Mouse (Mus musculus) liver, postnatal 0 days (tissue): ENCODE results near the gene Tspan15. TPM values are rescaled to one million over a fixed set of nuclear protein-coding genes. Genes with fewer than 3 reads are reported as not detected.
A peak's percentile ranks its signal among the peaks of the same experiment; 100 is the strongest.

ENCODE experiments used
- ATAC-seq: fragments of 200-750 bp; cut with Nextera tagmentation; 2 replicates; pipeline ENCODE4 v1.8.0; 2017; ENCODE audit warnings: mild to moderate bottlenecking, moderate library complexity
- DNase-seq: peaks from one replicate; pipeline ENCODE4 v3.0.0-alpha.2; 2016
- H3K27ac ChIP-seq: fragments of 300-500 bp; sonication (generic); 2 replicates; pipeline ENCODE4 v1.5.1; 2014; ENCODE audit warnings: antibody characterized with exemption, moderate library complexity, mild to moderate bottlenecking, low read depth
- H3K27me3 ChIP-seq: fragments of 300-500 bp; sonication (generic); 2 replicates; pipeline ENCODE4 v1.6.1; 2014; ENCODE audit warnings: low read length, control low read depth, mixed read lengths; ENCODE audit not compliant: insufficient read depth
- H3K36me3 ChIP-seq: fragments of 300-500 bp; sonication (generic); replicated peaks from 2 replicates; pipeline ENCODE4 v1.6.1; 2014; ENCODE audit warnings: mild to moderate bottlenecking, control low read depth, low read length, moderate library complexity, mixed read lengths; ENCODE audit not compliant: insufficient read depth
- H3K4me1 ChIP-seq: fragments of 300-500 bp; sonication (generic); 2 replicates; pipeline ENCODE4 v1.6.1; 2014; ENCODE audit warnings: antibody characterized with exemption, mild to moderate bottlenecking, control low read depth; ENCODE audit not compliant: insufficient read depth
- H3K4me2 ChIP-seq: fragments of 300-500 bp; sonication (generic); 2 replicates; pipeline ENCODE4 v1.6.1; 2014; ENCODE audit warnings: low read depth, mild to moderate bottlenecking, low read length, moderate library complexity, mixed read lengths
- H3K4me3 ChIP-seq: fragments of 300-500 bp; sonication (generic); 2 replicates; pipeline ENCODE4 v1.5.1; 2014; ENCODE audit warnings: low read depth, low read length
- H3K9ac ChIP-seq: fragments of 300-500 bp; sonication (generic); replicated peaks from 2 replicates; pipeline ENCODE4 v1.6.1; 2014; ENCODE audit warnings: mild to moderate bottlenecking, moderate library complexity
- H3K9me3 ChIP-seq: fragments of 300-500 bp; sonication (generic); 2 replicates; pipeline ENCODE4 v1.6.1; 2016; ENCODE audit warnings: mild to moderate bottlenecking, control low read depth, low read length, mixed read lengths
- CTCF ChIP-seq: sonication (generic); IDR thresholded peaks from 2 replicates; pipeline ENCODE4 v1.5.1; 2016; ENCODE audit warnings: antibody characterized with exemption, low read depth
- EP300 ChIP-seq: IDR thresholded peaks from 2 replicates; pipeline ENCODE4 v1.6.1; 2016; ENCODE audit warnings: antibody characterized with exemption, low read depth, mild to moderate bottlenecking
- WGBS: fragments of 180-500 bp; shearing (Covaris S2); extraction: QIAGEN DNeasy Blood & Tissue Kit; methylation state at CpG from one replicate; pipeline ENCODE4 v1.1.7; 2014; ENCODE audit not compliant: insufficient replicate concordance; 5-methylcytosine and 5-hydroxymethylcytosine counted together
- polyA plus RNA-seq: library from polyadenylated mRNA; unstranded; fragments of >200 nt; fragmentation: Nextera tagmentation; extraction: Ambion mirVana; gene quantifications from 2 replicates; pipeline ENCODE4 v1.2.1, GENCODE M21; 2015

The Tspan15 gene
- polyA plus RNA-seq, 1 experiment from 2014 or later: 13.0 TPM

GRCm38 (mm10) chr10:62264299-62264698, 33.2 kb upstream of the Tspan15 start:
- Histone ChIP-seq H3K4me3 (no peak overlapping the region), H3K4me2 (no peak overlapping the region), H3K9ac (no peak overlapping the region), H3K9me3 (no peaks in the 10 kb centered on the region), H3K27ac (no peak overlapping the region), H3K27me3 (no peaks in the 10 kb centered on the region), H3K4me1 (0 out of 2 replicates have a peak, but pooled peaks cover 2% of the 10 kb centered on the region), H3K36me3 (peaks cover 7% of the 10 kb centered on the region)
- DNase-seq (no peak), ATAC-seq (no peak)
- TF ChIP-seq CTCF: no peak
- WGBS: 46% methylated on average over 2 of the region's 2 CpGs

- Histone ChIP-seq H3K27me3 (no peaks in the 10 kb centered on the region), H3K27ac (no peak overlapping the region), H3K9ac (no peak overlapping the region), H3K36me3 (no peaks in the 10 kb centered on the region), H3K9me3 (no peaks in the 10 kb centered on the region), H3K4me3 (no peak overlapping the region), H3K4me2 (no peak overlapping the region), H3K4me1 (0 out of 2 replicates have a peak, but pooled peaks cover 2% of the 10 kb centered on the region)
- DNase-seq (peak; percentile 88), ATAC-seq (peak; percentile 89)
- TF ChIP-seq EP300 (no peak), CTCF (peak; percentile 82)
- WGBS: 13% methylated on average over 18 of the region's 18 CpGs
Observed at GRCm38 (mm10) chr10:62261115-62261886, 30.2 kb upstream of the Tspan15 start.

GRCm38 (mm10) chr10:62258298-62258697, 27.2 kb upstream of the Tspan15 start:
- TF ChIP-seq EP300: no peak
- TF ChIP-seq CTCF: no peak
- no peaks in the 10 kb centered on the region for H3K36me3 ChIP-seq
- H3K9me3 ChIP-seq: no peaks in the 10 kb centered on the region
- H3K9ac ChIP-seq: no peak overlapping the region
- H3K4me2 ChIP-seq: no peak overlapping the region
- H3K4me1 ChIP-seq: 0 out of 2 replicates have a peak, but pooled peaks cover 2% of the 10 kb centered on the region
- H3K27ac ChIP-seq: no peak overlapping the region
- WGBS: 80% methylated on average over 5 of the region's 5 CpGs
- H3K27me3 ChIP-seq: no peaks in the 10 kb centered on the region
- ATAC-seq (no peak), DNase-seq (no peak)
- H3K4me3 ChIP-seq: no peak overlapping the region

- Histone ChIP-seq H3K9me3 (no peaks in the 10 kb centered on the region), H3K27ac (no peak overlapping the region), H3K27me3 (no peaks in the 10 kb centered on the region), H3K36me3 (no peaks in the 10 kb centered on the region), H3K4me1 (no peaks in the 10 kb centered on the region), H3K4me3 (no peak overlapping the region), H3K4me2 (no peak overlapping the region), H3K9ac (no peak overlapping the region)
- WGBS: 84% methylated on average over 27 of the region's 27 CpGs
- DNase-seq (no peak), ATAC-seq (no peak)
- TF ChIP-seq CTCF (no peak), EP300 (no peak)
Observed at GRCm38 (mm10) chr10:62252496-62253235, 21.6 kb upstream of the Tspan15 start.

- no peak within 1 kb of the TSS for H3K4me2 ChIP-seq
- H3K9ac ChIP-seq: no peak within 1 kb of the TSS
- WGBS: 71% methylated on average over 12 of the region's 12 CpGs
- TF ChIP-seq EP300 (no peak), CTCF (no peak)
- H3K4me3 ChIP-seq: no peak within 1 kb of the TSS
- H3K4me1 ChIP-seq: no peaks in the 10 kb centered on the region
- no peaks in the 10 kb centered on the region; the same call in 1 of the 2 replicates for H3K27me3 ChIP-seq
- no peaks in the 10 kb centered on the region for H3K9me3 ChIP-seq
- DNase-seq: no peak
- no peak within 1 kb of the TSS for H3K27ac ChIP-seq
- no peaks in the 10 kb centered on the region for H3K36me3 ChIP-seq
- ATAC-seq: no peak
Observed at GRCm38 (mm10) chr10:62252000-62252488, 21.0 kb upstream of the Tspan15 start, which contains the start of gene Tacr2. Gene Tacr2, plus strand, starts transcription at chr10:62252438.

- Histone ChIP-seq H3K4me3 (no peak overlapping the region), H3K27me3 (no peaks in the 10 kb centered on the region; the same call in 1 of the 2 replicates), H3K4me2 (no peak overlapping the region), H3K9ac (no peak overlapping the region), H3K27ac (no peak overlapping the region), H3K36me3 (no peaks in the 10 kb centered on the region), H3K4me1 (no peaks in the 10 kb centered on the region), H3K9me3 (no peaks in the 10 kb centered on the region)
- ATAC-seq: no peak
- 14% methylated on average over 8 of the region's 8 CpGs for WGBS
- DNase-seq: no peak
- TF ChIP-seq CTCF (no peak), EP300 (no peak)
Observed at GRCm38 (mm10) chr10:62247815-62248214, 16.8 kb upstream of the Tspan15 start.
